Mouse (Mus musculus) kidney, adult 11 months (tissue): Measurements from ENCODE around the gene Rtp1.

Source experiments
- DNase-seq: peaks from one replicate; pipeline ENCODE4 v3.0.0; 2022

Rtp1 gene

DNA sequence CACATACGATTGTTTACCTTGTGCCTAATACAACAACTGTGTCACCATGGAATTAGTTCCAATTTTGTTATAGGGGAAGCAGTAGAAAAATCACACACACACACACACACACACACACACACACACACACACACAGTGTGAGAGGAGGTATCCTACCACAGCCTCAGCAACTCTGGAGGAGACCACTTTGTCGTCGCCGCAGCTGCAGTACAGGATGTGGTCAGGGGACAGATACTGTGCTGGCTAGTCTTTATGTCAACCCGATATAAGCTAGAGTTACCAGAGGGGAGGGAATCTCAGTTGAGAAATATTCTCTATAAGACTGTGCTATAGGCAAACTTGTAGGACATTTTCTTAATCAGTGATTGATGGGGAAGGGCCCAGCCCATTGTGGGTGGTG lies 28.4 kb downstream of the Rtp1 start:
- no peak for DNase-seq

GRCm38 (mm10) chr16:23458906-23459588 lies 30.1 kb downstream of the Rtp1 start:
- no peak for DNase-seq

GRCm38 (mm10) chr16:23463671-23464347 lies 34.9 kb downstream of the Rtp1 start:
- no peak for DNase-seq

DNA sequence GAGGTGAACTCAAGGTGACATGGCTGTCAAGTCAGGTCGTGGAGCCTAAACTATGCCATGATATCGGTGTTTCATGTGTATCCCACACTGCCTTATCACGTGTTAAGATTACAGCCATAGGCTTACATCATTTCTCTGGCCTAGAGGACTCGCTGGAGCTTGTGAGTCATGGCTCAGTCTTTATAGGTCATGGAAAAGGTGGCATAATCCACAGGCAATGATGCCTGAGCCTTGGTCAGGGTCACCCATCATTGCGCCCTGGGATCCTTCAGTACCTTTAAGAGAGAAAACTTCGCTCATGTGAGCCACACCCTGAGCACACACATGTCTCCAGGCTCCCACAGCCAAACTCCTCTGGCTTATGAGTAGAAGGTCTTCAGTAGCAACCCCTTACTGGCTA lies 42.6 kb downstream of the Rtp1 start:
- no peak for DNase-seq

DNA sequence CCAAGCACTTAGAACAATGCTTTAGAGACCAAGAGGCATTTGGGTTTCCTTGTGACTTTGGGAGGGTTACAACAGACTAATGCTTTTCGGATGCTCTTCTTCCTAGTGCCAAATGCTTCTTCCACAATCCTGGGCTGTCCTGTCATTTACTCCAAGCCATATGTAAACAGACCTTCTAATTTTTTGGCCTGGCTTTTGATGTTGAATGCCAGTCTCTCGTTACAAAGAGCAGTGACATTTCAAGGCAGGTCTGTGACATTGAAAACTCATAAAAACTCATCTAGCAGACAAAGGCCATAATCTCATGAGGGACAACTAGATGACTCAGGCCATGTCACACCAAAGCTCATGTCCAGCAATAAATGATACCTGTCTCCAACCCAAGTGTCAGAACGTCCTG lies 43.1 kb downstream of the Rtp1 start:
- DNase-seq: no peak

DNA sequence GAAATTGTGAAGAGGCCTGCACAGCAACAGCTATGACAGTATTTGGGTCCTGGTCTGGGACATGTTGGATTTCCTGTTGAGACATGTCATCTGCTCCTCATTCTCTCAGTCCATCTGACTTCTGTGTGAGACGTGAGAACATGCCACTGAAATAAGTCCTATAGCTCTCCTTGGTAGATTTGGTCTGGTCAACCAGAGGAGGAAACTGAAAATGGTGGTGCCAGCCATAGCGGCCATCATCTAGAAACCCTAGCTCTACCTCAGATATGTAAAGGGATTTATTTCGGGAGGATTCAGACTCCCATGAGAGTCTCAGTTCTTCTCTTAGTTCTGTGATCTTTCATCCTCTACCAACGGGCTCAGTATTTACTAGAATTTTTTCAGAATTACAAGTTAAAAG lies 46.7 kb downstream of the Rtp1 start:
- DNase-seq: no peak

- DNase-seq: no peak
Observed at GRCm38 (mm10) chr16:23476598-23476997, 47.7 kb downstream of the Rtp1 start.

DNA sequence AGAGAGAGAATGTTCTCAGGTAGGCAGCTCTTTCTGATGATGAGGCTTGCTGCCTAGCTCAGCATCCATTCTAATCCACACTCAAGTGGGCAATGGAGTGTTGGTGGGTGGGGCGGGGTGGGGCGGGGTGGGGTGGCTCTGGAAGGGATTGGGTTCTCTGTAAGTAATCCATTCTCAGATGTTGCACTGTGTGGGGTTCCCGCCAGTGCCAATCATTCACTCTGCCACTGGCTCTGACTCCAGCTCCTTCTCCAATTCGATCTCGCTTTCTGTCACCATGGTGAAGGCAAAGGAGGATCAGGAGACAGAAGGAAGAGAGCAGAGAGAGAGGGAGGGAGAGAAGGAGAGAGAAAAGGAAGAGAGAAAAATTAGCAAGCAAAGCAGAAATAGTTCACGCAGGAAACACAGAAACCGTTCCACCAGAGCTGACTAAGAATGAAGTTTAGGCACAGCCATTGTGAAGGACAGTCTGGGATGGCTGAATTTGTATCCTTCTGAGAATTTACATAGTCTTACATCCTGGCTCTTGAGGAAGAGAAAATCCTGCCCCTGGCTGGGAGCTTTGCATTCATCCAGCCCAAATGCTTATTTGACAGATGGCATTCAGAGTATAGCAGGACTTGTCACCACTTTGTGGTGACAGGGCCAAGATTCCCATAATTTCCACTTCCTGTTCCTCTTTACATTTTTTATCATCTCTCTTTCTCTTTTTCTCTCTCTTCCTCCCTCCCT lies 51.1 kb downstream of the Rtp1 start:
- DNase-seq: no peak

- no peak for DNase-seq
Observed at GRCm38 (mm10) chr16:23482218-23482617, 53.3 kb downstream of the Rtp1 start.

GRCm38 (mm10) chr16:23482846-23483245 lies 53.9 kb downstream of the Rtp1 start:
- DNase-seq: no peak

GRCm38 (mm10) chr16:23483292-23483691 lies 54.4 kb downstream of the Rtp1 start:
- DNase-seq: no peak
